Mouse (Mus musculus) testis, adult 2 months (tissue): ENCODE measurements around the gene 1700113H08Rik. TPM values are rescaled to one million over a fixed set of nuclear protein-coding genes. Genes with fewer than 3 reads are reported as not detected.

Experiments used
- H3K27ac ChIP-seq: fragments of 200-500 bp; 2 replicates; pipeline ENCODE4 v1.5.1; 2012; ENCODE audit warnings: low read depth, low read length; ENCODE audit not compliant: control insufficient read depth, insufficient read depth
- H3K27me3 ChIP-seq: fragments of 200-500 bp; 2 replicates; pipeline ENCODE4 v1.6.1; 2012; ENCODE audit warnings: mild to moderate bottlenecking, low read length, moderate library complexity; ENCODE audit not compliant: control insufficient read depth, insufficient read depth
- H3K36me3 ChIP-seq: fragments of 200-500 bp; 2 replicates; pipeline ENCODE4 v1.6.1; 2012; ENCODE audit warnings: mild to moderate bottlenecking, low read length; ENCODE audit not compliant: control insufficient read depth, insufficient read depth
- H3K4me1 ChIP-seq: fragments of 200-500 bp; 2 replicates; pipeline ENCODE4 v1.6.1; 2012; ENCODE audit warnings: low read length; ENCODE audit not compliant: control insufficient read depth, insufficient read depth
- H3K4me3 ChIP-seq: fragments of 200-500 bp; 2 replicates; pipeline ENCODE4 v1.5.1; 2012; ENCODE audit warnings: low read depth, mild to moderate bottlenecking, low read length, moderate library complexity, mixed read lengths; ENCODE audit not compliant: control insufficient read depth
- CTCF ChIP-seq: fragments of 200-500 bp; IDR thresholded peaks from 2 replicates; pipeline ENCODE4 v1.5.1; 2012; ENCODE audit warnings: low read depth, mild to moderate bottlenecking, inconsistent platforms, low read length, moderate library complexity; ENCODE audit not compliant: control insufficient read depth, insufficient read depth, insufficient replicate concordance
- POLR2A ChIP-seq: fragments of 200-500 bp; IDR thresholded peaks from 2 replicates; pipeline ENCODE4 v1.6.1; 2012; ENCODE audit warnings: low read depth, mild to moderate bottlenecking, inconsistent platforms, low read length, moderate library complexity; ENCODE audit not compliant: control insufficient read depth
- polyA plus RNA-seq: library from polyadenylated mRNA; depleted of rRNA; stranded (reverse); fragments of >200 nt; gene quantifications from 2 replicates; pipeline ENCODE4 v1.2.3, GENCODE M21; 2012; rRNA removed

The 1700113H08Rik gene
- polyA plus RNA-seq, 1 experiment = 201 TPM

DNA sequence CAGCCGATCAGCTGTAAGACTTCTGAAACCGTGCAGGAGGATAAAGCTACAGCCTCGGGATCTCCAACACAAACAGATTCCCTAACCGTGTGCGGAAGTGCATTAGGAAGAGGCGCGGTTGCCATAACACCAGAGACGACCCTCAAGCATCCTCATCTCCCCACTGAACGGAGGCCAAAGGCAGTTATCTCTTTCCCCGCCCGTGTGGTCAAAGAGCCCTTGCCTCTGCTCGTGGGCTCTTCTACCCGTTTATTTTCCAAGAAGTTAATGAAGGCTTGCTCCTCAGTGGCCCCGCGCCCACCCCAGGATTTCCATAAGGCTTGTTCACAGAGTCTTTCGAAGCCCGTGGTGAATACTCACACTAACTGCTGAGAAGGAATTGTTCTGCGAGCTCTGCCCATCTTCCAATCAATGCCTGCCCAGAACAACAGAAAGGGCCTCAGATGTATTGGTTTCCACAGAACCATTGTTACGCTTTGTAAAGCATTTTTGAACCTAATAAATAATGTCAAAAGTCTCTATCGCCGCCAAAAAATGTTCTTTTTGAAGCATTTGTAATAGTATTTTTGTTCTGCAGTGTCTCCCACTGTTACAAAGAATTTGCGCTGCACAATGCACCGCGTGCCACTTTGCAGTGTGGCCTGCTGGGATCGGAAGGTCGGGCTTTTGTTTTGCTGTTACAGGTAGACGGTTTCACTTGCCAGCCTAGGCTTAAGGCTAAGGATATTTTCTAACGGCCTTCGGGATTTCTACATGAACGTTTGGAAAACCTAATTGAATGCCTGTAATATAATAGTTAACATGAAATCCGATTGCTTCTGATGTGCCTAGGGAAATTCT lies 172.4 kb downstream of the 1700113H08Rik start:
- Histone ChIP-seq H3K4me3 (peak overlapping the region; percentile 42), H3K27ac (no peak overlapping the region), H3K4me1 (peaks cover 3% of the 10 kb centered on the region; the same call in 1 of the 2 replicates), H3K27me3 (no peaks in the 10 kb centered on the region), H3K36me3 (no peaks in the 10 kb centered on the region)
- TF ChIP-seq POLR2A = no peak; the same call in 1 of the 2 replicates
- no peak for TF ChIP-seq CTCF

DNA sequence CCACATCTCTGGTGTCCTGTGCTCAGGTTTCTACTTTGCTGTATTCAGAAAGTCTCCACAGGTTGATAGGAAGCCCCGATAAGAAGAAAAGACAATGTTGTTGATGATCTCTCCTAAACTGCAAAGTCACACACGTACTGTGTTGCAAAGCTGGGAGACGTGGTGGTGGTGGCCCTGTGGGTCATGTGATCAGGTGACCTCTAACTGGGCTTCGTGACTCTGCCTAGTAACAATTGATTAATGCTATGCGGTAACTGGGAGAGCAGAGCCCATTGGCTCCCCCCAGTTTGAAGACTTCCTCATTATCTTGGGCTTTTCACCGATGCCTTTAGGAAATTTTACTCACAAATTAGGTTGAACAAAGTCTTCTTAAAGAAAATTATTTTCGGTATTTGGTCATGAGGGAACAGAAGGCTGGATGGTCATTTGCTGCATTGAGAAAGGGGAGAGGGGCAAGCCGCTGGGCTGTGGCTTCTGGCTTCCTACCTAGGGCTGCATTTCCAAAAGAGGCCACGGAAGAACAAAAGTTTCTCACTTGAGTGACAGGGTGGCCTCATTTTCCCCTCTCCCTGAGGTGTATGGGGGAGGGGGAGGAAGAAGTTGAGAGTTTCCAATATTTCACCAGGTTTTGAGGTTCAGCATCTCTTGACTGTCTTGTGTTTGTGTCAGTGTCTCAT lies 181.6 kb downstream of the 1700113H08Rik start:
- no peak for TF ChIP-seq CTCF
- TF ChIP-seq POLR2A = no peak
- Histone ChIP-seq H3K27ac (no peak overlapping the region), H3K4me1 (no peaks in the 10 kb centered on the region), H3K4me3 (no peak overlapping the region), H3K27me3 (no peaks in the 10 kb centered on the region), H3K36me3 (no peaks in the 10 kb centered on the region)

- Histone ChIP-seq H3K27me3 (no peaks in the 10 kb centered on the region), H3K4me1 (no peaks in the 10 kb centered on the region), H3K36me3 (no peaks in the 10 kb centered on the region), H3K4me3 (no peak overlapping the region), H3K27ac (no peak overlapping the region)
- TF ChIP-seq POLR2A (no peak), CTCF (no peak)
Observed at GRCm38 (mm10) chr10:87271724-87272123, 213.9 kb downstream of the 1700113H08Rik start.

DNA sequence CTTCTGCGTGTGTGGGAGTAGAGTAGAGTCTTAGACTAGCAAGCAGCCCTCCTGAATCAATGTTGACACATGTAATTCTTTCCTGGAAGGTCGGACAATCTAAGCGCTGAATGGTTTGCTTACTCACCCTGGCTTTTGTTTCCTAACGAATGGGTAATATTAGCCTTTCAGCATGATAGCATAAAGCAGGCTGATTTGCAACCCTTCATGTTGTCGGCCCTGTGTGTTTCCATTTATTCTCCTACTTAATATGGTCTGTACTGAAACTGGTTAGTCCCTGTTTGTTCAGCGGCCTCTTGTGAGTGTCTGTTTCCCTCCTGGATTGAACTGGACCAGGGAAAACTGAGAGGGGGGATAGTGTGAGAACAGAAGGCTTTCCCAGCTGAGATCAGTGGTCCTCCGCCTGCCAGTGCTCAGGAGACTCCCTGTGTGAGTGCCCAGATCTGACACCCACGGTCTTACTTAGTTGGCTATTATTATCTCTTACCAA lies 214.3 kb downstream of the 1700113H08Rik start:
- Histone ChIP-seq H3K27me3 (no peaks in the 10 kb centered on the region), H3K27ac (no peak overlapping the region)

DNA sequence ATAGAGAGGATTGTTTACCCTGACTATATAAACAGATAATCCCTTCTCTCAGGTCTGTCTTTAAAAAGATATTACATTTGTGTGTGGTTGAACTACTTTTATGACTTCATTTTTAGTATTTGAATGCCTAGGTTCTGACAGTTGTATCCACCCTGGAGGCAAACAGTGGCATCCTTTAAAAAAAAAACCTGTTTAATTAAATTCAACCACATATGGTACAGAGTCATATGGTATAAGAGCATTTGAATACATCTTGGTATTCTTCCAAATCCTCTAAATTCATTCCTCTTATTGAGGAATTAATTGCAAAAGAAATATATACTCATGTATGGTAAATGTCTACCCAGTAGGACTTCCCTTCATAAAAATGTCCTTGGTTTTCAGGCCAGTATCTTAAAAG lies 217.2 kb downstream of the 1700113H08Rik start:
- no peak for TF ChIP-seq CTCF
- no peak for TF ChIP-seq POLR2A
- no peaks in the 10 kb centered on the region for H3K27me3 ChIP-seq
- H3K4me1 ChIP-seq = no peaks in the 10 kb centered on the region

More for the DNA sequence above, 214.3 kb downstream of the 1700113H08Rik start:
- no peak for TF ChIP-seq CTCF
- no peak for TF ChIP-seq POLR2A
- H3K36me3 ChIP-seq = no peaks in the 10 kb centered on the region
- no peak overlapping the region for H3K4me3 ChIP-seq
- H3K4me1 ChIP-seq = no peaks in the 10 kb centered on the region

More for the DNA sequence above, 217.2 kb downstream of the 1700113H08Rik start:
- no peaks in the 10 kb centered on the region for H3K36me3 ChIP-seq
- no peak overlapping the region for H3K4me3 ChIP-seq
- no peak overlapping the region for H3K27ac ChIP-seq

Other genes with a start within 250 kb of the 1700113H08Rik start
- 5.9 and 6.5 TPM in 2 replicates for gene Stab2, start 50.0 kb upstream of the 1700113H08Rik start, polyA plus RNA-seq